Mouse (Mus musculus): Measurements from ENCODE around the gene Lpin3.

Lpin3 gene

GRCm38 (mm10) chr2:160880453-160881195, at the start of gene Lpin3:
Lpin3 (plus strand) TSS chr2:160880670.
- peak in 1 of 2 experiments; percentile 20 for DNase-seq (ENCODE audit: low spot score in 2 of 2)

- no peak for DNase-seq (ENCODE audit: low spot score in 2 of 2)
These were observed 39.6 kb upstream of the Lpin3 start for GRCm38 (mm10) chr2:160840838-160841237.

GRCm38 (mm10) chr2:160847664-160848063, 32.8 kb upstream of the Lpin3 start:
- DNase-seq (ENCODE audit: low spot score in 2 of 2), result no peak

GRCm38 (mm10) chr2:160848186-160848585, 32.3 kb upstream of the Lpin3 start:
- DNase-seq (ENCODE audit: low spot score in 2 of 2), result no peak

GRCm38 (mm10) chr2:160849617-160850240, 30.7 kb upstream of the Lpin3 start:
- DNase-seq (ENCODE audit: low spot score in 2 of 2), result no peak

- DNase-seq (ENCODE audit: low spot score in 2 of 2), result no peak
These were observed 30.1 kb upstream of the Lpin3 start for GRCm38 (mm10) chr2:160850360-160850759.

GRCm38 (mm10) chr2:160854687-160855086, 25.8 kb upstream of the Lpin3 start:
- DNase-seq (ENCODE audit: low spot score in 2 of 2), result peak; percentile 55 to 80

- no peak for DNase-seq (ENCODE audit: low spot score in 2 of 2)
These were observed 23.9 kb upstream of the Lpin3 start for GRCm38 (mm10) chr2:160856359-160857102.

- no peak for DNase-seq (ENCODE audit: low spot score in 2 of 2)
These were observed 20.1 kb upstream of the Lpin3 start for GRCm38 (mm10) chr2:160860363-160860762.

GRCm38 (mm10) chr2:160864112-160864511, 16.4 kb upstream of the Lpin3 start:
- no peak for DNase-seq (ENCODE audit: low spot score in 2 of 2)

- no peak for DNase-seq (ENCODE audit: low spot score in 2 of 2)
These were observed 15.2 kb upstream of the Lpin3 start for GRCm38 (mm10) chr2:160865266-160865665.

GRCm38 (mm10) chr2:160869446-160869845, 11.0 kb upstream of the Lpin3 start:
- no peak for DNase-seq (ENCODE audit: low spot score in 2 of 2)

- DNase-seq (ENCODE audit: low spot score in 2 of 2), result no peak
These were observed 9.2 kb upstream of the Lpin3 start for GRCm38 (mm10) chr2:160871310-160871709.

GRCm38 (mm10) chr2:160872395-160872794, 8.1 kb upstream of the Lpin3 start:
- DNase-seq (ENCODE audit: low spot score in 2 of 2), result peak in 1 of 2 experiments; percentile 41

- peak; percentile 69 to 90 for DNase-seq (ENCODE audit: low spot score in 2 of 2)
These were observed 7.5 kb upstream of the Lpin3 start, which contains the start of gene Zhx3 for GRCm38 (mm10) chr2:160872890-160873382. Zhx3 (minus strand) TSS chr2:160872998.

- DNase-seq (ENCODE audit: low spot score in 2 of 2), result no peak
These were observed 6.1 kb upstream of the Lpin3 start for GRCm38 (mm10) chr2:160874231-160874877.

GRCm38 (mm10) chr2:160876115-160876514, 4.4 kb upstream of the Lpin3 start:
- no peak for DNase-seq (ENCODE audit: low spot score in 2 of 2)

GRCm38 (mm10) chr2:160881462-160882101, 1.1 kb downstream of the Lpin3 start:
- DNase-seq (ENCODE audit: low spot score in 2 of 2), result no peak

- no peak for DNase-seq (ENCODE audit: low spot score in 2 of 2)
These were observed 2.0 kb downstream of the Lpin3 start for GRCm38 (mm10) chr2:160882436-160882835.

GRCm38 (mm10) chr2:160883912-160884311, 3.4 kb downstream of the Lpin3 start:
- DNase-seq (ENCODE audit: low spot score in 2 of 2), result peak in 1 of 2 experiments; percentile 20

- peak in 1 of 2 experiments; percentile 27 for DNase-seq (ENCODE audit: low spot score in 2 of 2)
These were observed 4.4 kb downstream of the Lpin3 start for GRCm38 (mm10) chr2:160884830-160885229.
